Mouse (Mus musculus) stomach, embryonic 15.5 days (tissue): ENCODE results near the gene Serpinb12. TPM values are rescaled to one million over a fixed set of nuclear protein-coding genes. Genes with fewer than 3 reads are reported as not detected.
A peak's percentile ranks its signal among the peaks of the same experiment; 100 is the strongest.
"Not testable (repeated sequence)": the region's sequence is repeated elsewhere in the genome, so short reads cannot be mapped to it uniquely, and the experiment has no call there.

Source experiments
- ATAC-seq: fragments of 200-750 bp; cut with Nextera tagmentation; 2 replicates; pipeline ENCODE4 v1.8.0; 2017; ENCODE audit warnings: low read depth, moderate number of reproducible peaks, moderate TSS enrichment; ENCODE audit not compliant: insufficient read depth, low FRiP score
- H3K27ac ChIP-seq: fragments of 300-500 bp; sonication (generic); 2 replicates; pipeline ENCODE4 v1.5.1; 2015; ENCODE audit warnings: mild to moderate bottlenecking, inconsistent platforms
- H3K27me3 ChIP-seq: fragments of 300-500 bp; sonication (generic); replicated peaks from 2 replicates; pipeline ENCODE4 v1.6.1; 2015; ENCODE audit warnings: inconsistent platforms
- H3K36me3 ChIP-seq: fragments of 300-500 bp; sonication (generic); 2 replicates; pipeline ENCODE4 v1.6.1; 2015; ENCODE audit warnings: inconsistent platforms
- H3K4me1 ChIP-seq: fragments of 300-500 bp; sonication (generic); 2 replicates; pipeline ENCODE4 v1.6.1; 2015; ENCODE audit warnings: inconsistent platforms
- H3K4me2 ChIP-seq: fragments of 300-500 bp; sonication (generic); 2 replicates; pipeline ENCODE4 v1.6.1; 2015; ENCODE audit warnings: mild to moderate bottlenecking, inconsistent platforms
- H3K4me3 ChIP-seq: fragments of 300-500 bp; sonication (generic); replicated peaks from 2 replicates; pipeline ENCODE4 v1.5.1; 2015; ENCODE audit warnings: inconsistent platforms
- H3K9ac ChIP-seq: fragments of 300-500 bp; sonication (generic); 2 replicates; pipeline ENCODE4 v1.6.1; 2015; ENCODE audit warnings: inconsistent platforms
- H3K9me3 ChIP-seq: fragments of 300-500 bp; sonication (generic); 2 replicates; pipeline ENCODE4 v1.6.1; 2016; ENCODE audit warnings: inconsistent platforms
- WGBS: fragments of 180-500 bp; shearing (Covaris S2); methylation state at CpG from one replicate; pipeline ENCODE4 v1.1.7; 2015; 5-methylcytosine and 5-hydroxymethylcytosine counted together
- polyA plus RNA-seq: library from polyadenylated mRNA; unstranded; fragments of >200 nt; fragmentation: Nextera tagmentation; extraction: Ambion mirVana; gene quantifications from 2 replicates; pipeline ENCODE4 v1.2.1, GENCODE M21; 2015

Serpinb12 gene
- polyA plus RNA-seq: 1.7 and 4.5 TPM in 2 replicates

- no peaks in the 10 kb centered on the region for H3K9me3 ChIP-seq
- no peak for ATAC-seq
- 76% methylated on average over 6 of the region's 6 CpGs for WGBS
- no peaks in the 10 kb centered on the region for H3K36me3 ChIP-seq
- no peaks in the 10 kb centered on the region for H3K4me1 ChIP-seq
- H3K4me3 ChIP-seq: no peak within 1 kb of the TSS
- H3K27ac ChIP-seq: no peak within 1 kb of the TSS
- H3K4me2 ChIP-seq: no peak within 1 kb of the TSS
- H3K9ac ChIP-seq: no peak within 1 kb of the TSS
- H3K27me3 ChIP-seq: no peaks in the 10 kb centered on the region
Observed at GRCm38 (mm10) chr1:106934265-106934664, at the start of gene Serpinb12. TSS of gene Serpinb12 (plus strand) at chr1:106934449.

GRCm38 (mm10) chr1:106895142-106895541 is 39.1 kb upstream of the Serpinb12 start:
- H3K27me3 ChIP-seq, H3K36me3 ChIP-seq, H3K9ac ChIP-seq, H3K4me2 ChIP-seq, H3K4me3 ChIP-seq, H3K27ac ChIP-seq, H3K4me1 ChIP-seq, ATAC-seq, H3K9me3 ChIP-seq: not testable (repeated sequence)

- Histone ChIP-seq H3K9me3 (no peaks in the 10 kb centered on the region), H3K27me3 (no peaks in the 10 kb centered on the region), H3K4me3 (no peak overlapping the region), H3K4me1 (no peaks in the 10 kb centered on the region), H3K36me3 (no peaks in the 10 kb centered on the region), H3K27ac (no peak overlapping the region), H3K9ac (no peak overlapping the region), H3K4me2 (no peak overlapping the region)
- no peak for ATAC-seq
- WGBS: 26% methylated on average over 4 of the region's 4 CpGs
Observed at GRCm38 (mm10) chr1:106901406-106901805, 32.8 kb upstream of the Serpinb12 start.

DNA sequence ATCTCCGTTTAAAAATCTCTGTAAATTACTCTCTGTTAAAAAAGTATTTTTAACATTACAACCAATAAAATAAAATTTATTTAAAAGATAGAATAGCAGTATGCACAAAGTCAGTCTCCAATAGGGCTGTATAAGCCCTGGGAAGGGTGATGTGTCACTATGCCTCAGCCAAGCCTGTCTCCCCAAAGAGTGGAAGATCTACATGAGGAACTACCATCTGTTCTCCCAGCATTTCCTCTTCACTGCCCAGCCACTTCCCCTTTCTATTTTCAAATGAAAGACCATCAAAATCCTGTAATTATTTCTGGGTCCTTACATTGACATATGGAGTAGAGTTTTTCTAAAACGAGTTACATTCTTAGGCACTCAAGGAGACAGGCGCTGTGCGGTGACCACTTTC is 2.3 kb upstream of the Serpinb12 start:
- no peak for ATAC-seq
- Histone ChIP-seq H3K9ac (no peak overlapping the region), H3K27ac (no peak overlapping the region), H3K27me3 (no peaks in the 10 kb centered on the region), H3K4me3 (no peak overlapping the region), H3K36me3 (no peaks in the 10 kb centered on the region), H3K4me2 (no peak overlapping the region), H3K4me1 (no peaks in the 10 kb centered on the region), H3K9me3 (no peaks in the 10 kb centered on the region)
- 70% methylated on average over 4 of the region's 4 CpGs for WGBS

DNA sequence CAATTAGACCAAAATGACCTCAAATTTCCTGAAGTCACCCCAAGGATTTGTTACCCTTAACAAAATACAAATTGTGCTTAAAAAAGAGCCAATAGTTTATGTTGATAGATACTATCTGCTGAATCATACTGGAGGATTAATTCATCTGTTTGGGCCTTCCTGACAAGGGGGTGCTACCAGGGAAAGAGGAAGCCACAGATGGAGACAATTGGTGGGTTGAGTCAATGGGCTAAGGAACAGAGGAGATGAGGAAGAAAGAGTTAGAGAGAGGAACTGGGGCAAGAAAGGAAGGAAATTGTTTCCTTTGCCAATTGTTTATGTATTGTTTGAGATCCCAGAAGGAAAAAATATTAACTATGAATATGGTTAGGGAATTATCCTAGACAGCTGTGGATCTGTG is 591 bp upstream of the Serpinb12 start:
- Histone ChIP-seq H3K4me3 (no peak overlapping the region), H3K36me3 (no peaks in the 10 kb centered on the region)

GRCm38 (mm10) chr1:106947217-106947616 is 13.0 kb downstream of the Serpinb12 start:
- ATAC-seq: no peak
- H3K9ac ChIP-seq: no peak overlapping the region
- no peaks in the 10 kb centered on the region for H3K4me1 ChIP-seq
- no peaks in the 10 kb centered on the region for H3K9me3 ChIP-seq
- no peaks in the 10 kb centered on the region for H3K36me3 ChIP-seq
- no peaks in the 10 kb centered on the region for H3K27me3 ChIP-seq
- no peak overlapping the region for H3K27ac ChIP-seq
- WGBS: 62% methylated on average over 1 of the region's 1 CpGs
- H3K4me2 ChIP-seq: no peak overlapping the region
- no peak overlapping the region for H3K4me3 ChIP-seq

More for the DNA sequence above, 591 bp upstream of the Serpinb12 start:
- Histone ChIP-seq H3K27ac (no peak overlapping the region), H3K9me3 (no peaks in the 10 kb centered on the region), H3K4me1 (no peaks in the 10 kb centered on the region), H3K9ac (no peak overlapping the region), H3K27me3 (no peaks in the 10 kb centered on the region), H3K4me2 (no peak overlapping the region)
- ATAC-seq: no peak

GRCm38 (mm10) chr1:106959981-106960380 is 25.7 kb downstream of the Serpinb12 start:
- Histone ChIP-seq H3K4me2 (no peak overlapping the region), H3K27ac (no peak overlapping the region), H3K4me1 (no peaks in the 10 kb centered on the region), H3K27me3 (no peaks in the 10 kb centered on the region), H3K9ac (no peak overlapping the region), H3K4me3 (no peak overlapping the region), H3K36me3 (no peaks in the 10 kb centered on the region), H3K9me3 (no peaks in the 10 kb centered on the region)
- ATAC-seq: no peak
- 74% methylated on average over 3 of the region's 3 CpGs for WGBS

- H3K27ac ChIP-seq: no peak overlapping the region
- no peaks in the 10 kb centered on the region for H3K36me3 ChIP-seq
- ATAC-seq: no peak
- 37% methylated on average over 3 of the region's 3 CpGs for WGBS
- H3K4me1 ChIP-seq: no peaks in the 10 kb centered on the region
- no peak overlapping the region for H3K9ac ChIP-seq
- H3K9me3 ChIP-seq: no peaks in the 10 kb centered on the region
- no peak overlapping the region for H3K4me3 ChIP-seq
- H3K27me3 ChIP-seq: no peaks in the 10 kb centered on the region
- H3K4me2 ChIP-seq: no peak overlapping the region
Observed at GRCm38 (mm10) chr1:106961023-106961422, 26.8 kb downstream of the Serpinb12 start.

- no peak for ATAC-seq
- H3K4me1 ChIP-seq: no peaks in the 10 kb centered on the region
- no peak within 1 kb of the TSS for H3K9ac ChIP-seq
- no peaks in the 10 kb centered on the region for H3K36me3 ChIP-seq
- H3K4me3 ChIP-seq: no peak within 1 kb of the TSS
- no peak within 1 kb of the TSS for H3K4me2 ChIP-seq
- no peaks in the 10 kb centered on the region for H3K27me3 ChIP-seq
- H3K27ac ChIP-seq: no peak within 1 kb of the TSS
- no peaks in the 10 kb centered on the region for H3K9me3 ChIP-seq
Observed at GRCm38 (mm10) chr1:106980684-106981083, 46.4 kb downstream of the Serpinb12 start, which contains the start of gene Serpinb13. TSS of gene Serpinb13 (plus strand) at chr1:106980984.

GRCm38 (mm10) chr1:106983092-106983491 is 48.8 kb downstream of the Serpinb12 start:
- WGBS: 89% methylated on average over 1 of the region's 1 CpGs
- no peaks in the 10 kb centered on the region for H3K4me1 ChIP-seq
- no peak for ATAC-seq
- no peaks in the 10 kb centered on the region for H3K27me3 ChIP-seq
- no peaks in the 10 kb centered on the region for H3K9me3 ChIP-seq
- H3K36me3 ChIP-seq: no peaks in the 10 kb centered on the region
- no peak overlapping the region for H3K4me3 ChIP-seq
- H3K4me2 ChIP-seq: no peak overlapping the region
- H3K27ac ChIP-seq: no peak overlapping the region
- H3K9ac ChIP-seq: no peak overlapping the region

DNA sequence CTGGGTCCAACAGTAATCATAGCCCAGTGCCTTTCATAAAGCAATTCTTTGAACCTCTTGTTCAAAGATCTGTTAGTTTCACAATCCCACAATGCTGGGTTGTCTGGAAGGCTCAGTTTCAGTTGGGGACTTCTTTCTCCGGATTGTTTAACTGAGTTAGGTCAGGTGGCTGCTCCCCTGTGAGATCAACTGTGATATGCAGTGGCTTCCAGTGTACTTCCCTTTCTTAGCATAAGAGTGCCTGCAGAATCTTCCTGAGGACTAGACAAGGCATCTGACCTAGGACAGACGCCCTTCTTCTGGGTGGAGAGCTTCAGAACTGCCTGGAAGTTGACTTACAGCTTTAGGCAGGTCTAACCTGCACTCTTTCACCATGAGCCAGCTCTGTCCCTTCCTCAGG is 49.6 kb downstream of the Serpinb12 start:
- Histone ChIP-seq H3K27me3 (no peaks in the 10 kb centered on the region), H3K4me2 (no peak overlapping the region), H3K4me1 (no peaks in the 10 kb centered on the region), H3K4me3 (no peak overlapping the region), H3K9me3 (no peaks in the 10 kb centered on the region), H3K36me3 (no peaks in the 10 kb centered on the region), H3K9ac (no peak overlapping the region), H3K27ac (no peak overlapping the region)
- WGBS: 55% methylated on average over 2 of the region's 2 CpGs
- no peak for ATAC-seq

- no peak overlapping the region for H3K27ac ChIP-seq
- no peak overlapping the region for H3K4me2 ChIP-seq
- 64% methylated on average over 13 of the region's 13 CpGs for WGBS
- peak; percentile 63; the same call in 1 of the 2 replicates for ATAC-seq
- no peaks in the 10 kb centered on the region for H3K36me3 ChIP-seq
- no peak overlapping the region for H3K9ac ChIP-seq
- H3K27me3 ChIP-seq: no peaks in the 10 kb centered on the region
- H3K4me1 ChIP-seq: no peaks in the 10 kb centered on the region
- no peaks in the 10 kb centered on the region for H3K9me3 ChIP-seq
- no peak overlapping the region for H3K4me3 ChIP-seq
Observed at GRCm38 (mm10) chr1:107000424-107000823, 66.2 kb downstream of the Serpinb12 start.

DNA sequence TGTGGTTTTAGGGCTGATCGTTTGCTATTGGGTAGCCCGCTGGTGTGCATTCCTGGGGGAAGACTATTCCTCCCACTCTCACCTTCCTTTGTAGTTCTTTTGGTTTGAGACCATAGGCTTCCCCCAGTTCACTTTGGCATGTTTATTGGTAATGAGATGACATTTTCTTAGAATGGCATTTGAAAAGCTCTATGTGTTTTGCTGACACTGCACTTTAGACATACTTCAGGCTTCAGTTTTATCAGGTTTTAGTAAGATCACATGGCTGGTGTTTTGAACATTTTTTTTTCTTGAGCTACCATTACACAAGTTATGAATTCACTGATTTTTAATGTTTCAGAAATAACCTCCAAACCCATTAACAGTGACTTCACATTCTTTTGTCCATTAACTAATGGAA is 67.5 kb downstream of the Serpinb12 start:
- H3K27me3 ChIP-seq: no peaks in the 10 kb centered on the region
- 71% methylated on average over 2 of the region's 2 CpGs for WGBS
- no peaks in the 10 kb centered on the region for H3K9me3 ChIP-seq
- H3K9ac ChIP-seq: no peak overlapping the region
- H3K36me3 ChIP-seq: no peaks in the 10 kb centered on the region
- no peak overlapping the region for H3K4me2 ChIP-seq
- no peak overlapping the region for H3K27ac ChIP-seq
- no peak for ATAC-seq
- H3K4me1 ChIP-seq: no peaks in the 10 kb centered on the region
- no peak overlapping the region for H3K4me3 ChIP-seq
